Mouse (Mus musculus): ENCODE measurements at regions not wholly inside any gene's neighbourhood (a gene's known extent, or its start where the extent isn't known, plus 50 kb on each side); places are given as distances from the start of the nearest gene placed in this dataset.

- no peak for DNase-seq
These were observed 658.6 kb downstream of the Ofcc1 start for GRCm38 (mm10) chr13:39702621-39703020.

GRCm38 (mm10) chr13:39691291-39692024, 669.8 kb downstream of the Ofcc1 start:
- no peak for DNase-seq

GRCm38 (mm10) chr13:39664548-39664947, 696.7 kb downstream of the Ofcc1 start:
- DNase-seq = no peak

DNA sequence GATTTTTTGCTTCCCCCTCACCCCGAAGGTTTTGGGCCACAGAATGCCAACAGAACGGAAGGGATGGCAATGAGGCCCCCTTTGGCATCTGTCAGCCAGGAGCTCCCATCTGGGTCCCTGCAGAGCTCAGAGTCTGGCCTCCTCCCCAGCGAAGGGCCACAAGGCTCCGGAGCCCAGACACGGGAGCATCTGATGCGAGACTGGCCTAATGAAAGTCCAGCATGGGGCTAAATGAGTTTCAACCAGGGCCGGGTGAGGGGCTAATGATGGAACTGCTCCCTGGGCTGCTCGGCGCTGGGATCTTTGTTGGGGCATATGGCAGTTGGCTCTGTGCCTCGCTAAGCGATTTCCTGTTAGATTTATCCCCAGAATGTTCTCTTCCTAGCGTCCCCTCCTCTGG, 688.8 kb upstream of the Slc35b3 start:
- peak; percentile 20 to 31 for DNase-seq

DNA sequence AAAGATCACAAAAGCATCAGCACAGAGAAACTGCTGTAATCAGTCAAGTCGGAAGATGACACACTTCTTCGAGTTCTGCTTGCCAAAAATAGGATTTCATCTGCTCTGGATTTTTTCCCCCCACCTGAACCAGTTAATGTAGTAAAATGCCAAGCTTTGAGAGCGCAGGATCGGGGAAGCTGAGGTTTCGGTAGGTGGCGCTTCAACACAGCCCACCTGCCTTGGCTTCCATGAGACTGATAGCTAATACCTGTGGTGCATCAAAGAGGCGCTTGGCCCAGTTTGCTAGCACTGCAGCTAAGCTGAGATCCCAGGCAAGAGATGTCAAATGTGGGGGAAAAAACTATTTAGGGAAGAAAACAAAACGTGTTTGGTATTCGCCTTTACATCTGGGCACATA, 686.7 kb upstream of the Slc35b3 start:
- DNase-seq = peak; percentile 79 to 85

GRCm38 (mm10) chr13:39631506-39632132, 670.9 kb upstream of the Slc35b3 start:
- peak; percentile 46 to 55 for DNase-seq
